Mouse (Mus musculus): ENCODE measurements around the gene Gm49322.

The Gm49322 gene

GRCm38 (mm10) chr10:80655406-80656129, 49.7 kb downstream of the Gm49322 start:
- no peak for DNase-seq (ENCODE audit: low read depth)

GRCm38 (mm10) chr10:80656130-80656862, 50.5 kb downstream of the Gm49322 start:
- peak; percentile 99 for DNase-seq (ENCODE audit: low read depth)

- DNase-seq (ENCODE audit: low read depth) = no peak
Measured at GRCm38 (mm10) chr10:80656863-80657623, 51.2 kb downstream of the Gm49322 start, which contains the start of gene Btbd2. Gene Btbd2 (minus strand): TSS chr10:80657071.

GRCm38 (mm10) chr10:80658194-80658840, 52.5 kb downstream of the Gm49322 start:
- DNase-seq (ENCODE audit: low read depth) = no peak

- DNase-seq (ENCODE audit: low read depth) = peak; percentile 59
Measured at GRCm38 (mm10) chr10:80658841-80659202, 53.0 kb downstream of the Gm49322 start.

GRCm38 (mm10) chr10:80659213-80659612, 53.4 kb downstream of the Gm49322 start:
- peak; percentile 73 for DNase-seq (ENCODE audit: low read depth)

GRCm38 (mm10) chr10:80661149-80661548, 55.3 kb downstream of the Gm49322 start:
- DNase-seq (ENCODE audit: low read depth) = peak; percentile 73

GRCm38 (mm10) chr10:80663485-80664196, 57.8 kb downstream of the Gm49322 start:
- DNase-seq (ENCODE audit: low read depth) = peak; percentile 30

GRCm38 (mm10) chr10:80664197-80665015, 58.6 kb downstream of the Gm49322 start:
- DNase-seq (ENCODE audit: low read depth) = peak; percentile 88

- DNase-seq (ENCODE audit: low read depth) = peak; percentile 84
Measured at GRCm38 (mm10) chr10:80665016-80665380, 59.2 kb downstream of the Gm49322 start.

All from 416B (cell line).